In the genomic region with DNA sequence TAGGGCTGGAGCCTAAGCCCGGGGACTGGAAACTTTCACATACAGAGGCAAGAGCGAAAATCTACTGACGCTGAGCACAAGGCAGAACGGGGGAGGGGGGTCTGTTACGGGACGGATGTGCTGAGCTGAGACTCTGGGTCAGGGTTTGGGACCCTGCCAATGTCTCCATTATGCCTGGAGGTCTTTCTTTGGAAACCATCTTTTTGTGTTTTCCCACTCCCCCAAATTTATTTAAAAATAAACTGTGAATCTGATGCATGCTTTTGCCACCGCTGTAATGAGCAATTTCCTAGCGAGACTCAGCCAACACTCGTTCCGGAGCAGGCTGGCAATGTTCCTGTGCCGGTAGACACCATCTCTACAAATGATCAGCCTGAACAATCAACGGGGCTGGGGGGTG, we compare ENCODE assay signal across 18 mouse cellular contexts. TPM values are rescaled to one million over a fixed set of nuclear protein-coding genes. Genes with fewer than 3 reads are reported as not detected.
DNase-seq lines count a peak whose midpoint lies in the region; ATAC-seq and TF ChIP-seq lines count a peak whose summit lies in the region.
"Had no signal": no experiment of that assay in that cellular context is flagged by ENCODE, and none has a peak within 500 bp of the region (broad histone marks: within the 10 kb centered on the region; RNA-seq: fewer than 3 reads in every experiment).

No protein-coding gene starts in this region.

- no peak overlapping the region for H3K4me2 ChIP-seq in limb, embryonic 14.5 days (replicated peaks; ENCODE audit: low read depth, low read length, severe bottlenecking)
- H3K4me2 ChIP-seq: liver, embryonic 15.5 days had no signal

- no peaks in the 10 kb centered on the region for H3K36me3 ChIP-seq in limb, embryonic 14.5 days (ENCODE audit: control insufficient read depth, insufficient read depth, low read length)
- H3K36me3 ChIP-seq: liver, embryonic 15.5 days had no signal

- no peak overlapping the region for H3K27ac ChIP-seq in limb, embryonic 14.5 days (replicated peaks; ENCODE audit: low read depth, low read length)
- H3K27ac ChIP-seq: heart, adult 2 months; liver, embryonic 15.5 days had no signal

- no peak overlapping the region for H3K9ac ChIP-seq in limb, embryonic 14.5 days (ENCODE audit: low read depth, low read length, severe bottlenecking)
- H3K9ac ChIP-seq: liver, embryonic 15.5 days had no signal

- H3K4me1 ChIP-seq in limb, embryonic 14.5 days (ENCODE audit: control insufficient read depth, insufficient read depth, low read length) = peaks cover 26% of the 10 kb centered on the region

- no peaks in the 10 kb centered on the region for H3K9me3 ChIP-seq in limb, embryonic 14.5 days (ENCODE audit: control insufficient read depth, low read length)
- H3K9me3 ChIP-seq: liver, embryonic 15.5 days had no signal

- DNase-seq in cerebellum, postnatal 10 days = peak; percentile 30 to 35
- no peak for DNase-seq in cerebellum, adult 11-12 months
- DNase-seq in kidney, postnatal 4 days = peak; percentile 37 to 41
- no peak for DNase-seq in kidney, adult 18-20 months
- DNase-seq in Muller cell, postnatal 12 days (ENCODE audit: inconsistent ontology term) = peak; percentile 30
- DNase-seq in limb, embryonic 14.5 days (ENCODE audit: low spot score) = no peak
- no peak for DNase-seq in ovary, postnatal 10 days (ENCODE audit: low spot score)
- DNase-seq: adrenal gland, postnatal 36 days; cerebellum, adult 2 months; heart, adult 2 months; heart, postnatal 4 days; kidney, adult 9 months; thymus, postnatal 4 days had no signal

- H3K4me3 ChIP-seq in limb, embryonic 14.5 days (replicated peaks; ENCODE audit: low read length) = no peak overlapping the region
- H3K4me3 ChIP-seq: heart, adult 2 months; liver, embryonic 15.5 days had no signal

- H3K27me3 ChIP-seq in limb, embryonic 14.5 days (ENCODE audit: control insufficient read depth, insufficient read depth, low read length) = no peaks in the 10 kb centered on the region
- H3K27me3 ChIP-seq: liver, embryonic 15.5 days had no signal

- TF ChIP-seq POLR2A in limb, embryonic 14.5 days (IDR thresholded peaks at IDR 0.05; ENCODE audit: borderline replicate concordance, extremely low read depth, insufficient read depth, insufficient read length) = no peak

- ATAC-seq in limb, embryonic 14.5 days (ENCODE audit: low FRiP score, low read depth) = peak; percentile 57; the same call in 1 of the 2 replicates
- ATAC-seq in monocyte, adult 5-6 weeks (replicated peaks; ENCODE audit: insufficient number of reproducible peaks, low FRiP score, low TSS enrichment, poor library complexity, severe bottlenecking) = no peak

- WGBS in limb, embryonic 14.5 days = 47% methylated on average over 12 of the region's 12 CpGs

RNA-seq across cellular contexts. Expression of a gene that starts 57.0 kb away (rescaled TPM):
- 0.81 and 1.2 TPM in 2 replicates for polyA plus RNA-seq in limb, embryonic 14.5 days (2012; rRNA removed)
- 4.5 and 7.3 TPM in 2 replicates for polyA plus RNA-seq in limb, embryonic 14.5 days (2014; fragmentation: Nextera tagmentation; extraction: Ambion mirVana)
- not detected in 3 replicates for total RNA-seq in monocyte, adult 5-6 weeks (2017)
- total RNA-seq: adrenal gland, postnatal 36 days; heart, adult 2 months; heart, postnatal 4 days; left cerebral cortex, adult 8-10 months; megakaryocyte-erythroid progenitor cell, adult 5-6 weeks had no signal
- polyA plus RNA-seq: cerebellum, adult 2 months; frontal cortex, adult 2 months had no signal

Comparison
In these comparisons a context has a peak if more than half of its experiments do, and no peak if none do; other contexts are left out.
1. DNase-seq: peak in cerebellum, postnatal 10 days (2 of 2), kidney, postnatal 4 days (2 of 2) and Muller cell, postnatal 12 days (single experiment); none in cerebellum, adult 11-12 months (single experiment), kidney, adult 18-20 months (single experiment), limb, embryonic 14.5 days (single experiment) and ovary, postnatal 10 days (single experiment).